Mouse (Mus musculus): ENCODE measurements at regions not wholly inside any gene's neighbourhood (a gene's known extent, or its start where the extent isn't known, plus 50 kb on each side); places are given as distances from the start of the nearest gene placed in this dataset.
A peak's percentile ranks its signal among the peaks of the same experiment; 100 is the strongest.

- no peak overlapping the region for H3K4me3 ChIP-seq (replicated peaks)
- no peaks in the 10 kb centered on the region for H3K36me3 ChIP-seq
- no peak overlapping the region for H3K9ac ChIP-seq (replicated peaks)
- no peak for ATAC-seq (ENCODE audit: insufficient number of reproducible peaks, insufficient read depth, low FRiP score, low TSS enrichment, low read depth)
- H3K27me3 ChIP-seq = no peaks in the 10 kb centered on the region
- H3K9me3 ChIP-seq = no peaks in the 10 kb centered on the region
- 26% methylated on average over 12 of the region's 12 CpGs for WGBS
- H3K27ac ChIP-seq = no peak overlapping the region
- peak overlapping the region; percentile 24; the same call in 1 of the 2 replicates for H3K4me2 ChIP-seq
- H3K4me1 ChIP-seq (replicated peaks) = peaks cover 5% of the 10 kb centered on the region; the same call in 1 of the 2 replicates
Observed at GRCm38 (mm10) chr15:36669748-36670147, 337.8 kb downstream of the Zfp706 start.

GRCm38 (mm10) chr15:36666566-36666965 lies 341.0 kb downstream of the Zfp706 start:
- H3K27ac ChIP-seq = no peak overlapping the region
- peaks cover 6% of the 10 kb centered on the region for H3K4me1 ChIP-seq (replicated peaks)
- no peaks in the 10 kb centered on the region for H3K9me3 ChIP-seq
- no peak overlapping the region for H3K4me3 ChIP-seq (replicated peaks)
- no peak overlapping the region for H3K9ac ChIP-seq (replicated peaks)
- ATAC-seq (ENCODE audit: insufficient number of reproducible peaks, insufficient read depth, low FRiP score, low TSS enrichment, low read depth) = no peak
- no peaks in the 10 kb centered on the region for H3K27me3 ChIP-seq
- H3K4me2 ChIP-seq = no peak overlapping the region
- H3K36me3 ChIP-seq = no peaks in the 10 kb centered on the region
- 45% methylated on average over 3 of the region's 3 CpGs for WGBS

GRCm38 (mm10) chr15:36664391-36664790 lies 343.2 kb downstream of the Zfp706 start:
- 72% methylated on average over 6 of the region's 6 CpGs for WGBS
- no peak overlapping the region for H3K27ac ChIP-seq
- H3K4me2 ChIP-seq = no peak overlapping the region
- H3K9ac ChIP-seq (replicated peaks) = no peak overlapping the region
- H3K9me3 ChIP-seq = no peaks in the 10 kb centered on the region
- ATAC-seq (ENCODE audit: insufficient number of reproducible peaks, insufficient read depth, low FRiP score, low TSS enrichment, low read depth) = no peak
- no peaks in the 10 kb centered on the region for H3K27me3 ChIP-seq
- no peak overlapping the region for H3K4me3 ChIP-seq (replicated peaks)
- H3K4me1 ChIP-seq (replicated peaks) = peaks cover 15% of the 10 kb centered on the region
- H3K36me3 ChIP-seq = no peaks in the 10 kb centered on the region

DNA sequence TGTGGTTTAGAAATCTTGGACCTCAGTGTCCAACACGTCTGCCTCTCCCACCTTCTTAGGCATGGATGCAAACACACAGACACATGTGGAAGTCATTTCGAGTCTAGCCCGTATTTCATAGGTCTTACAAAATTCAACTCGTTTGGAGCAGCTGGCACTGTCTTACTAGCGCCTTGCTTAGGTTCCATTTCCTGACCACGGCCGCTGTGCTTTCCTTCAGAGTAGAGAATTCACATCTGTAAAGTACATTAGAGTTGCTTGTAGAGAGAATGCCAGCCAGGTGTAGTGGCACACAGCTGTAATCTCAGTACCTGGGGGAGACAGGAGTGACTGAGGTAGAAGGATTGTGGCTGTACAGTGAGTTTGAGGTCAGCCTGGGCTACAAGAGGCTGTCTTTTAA lies 346.6 kb downstream of the Zfp706 start:
- H3K4me2 ChIP-seq = 0 out of 2 replicates have a peak overlapping the region, but pooled peaks have one; percentile 8
- peaks cover 18% of the 10 kb centered on the region for H3K4me1 ChIP-seq (replicated peaks)
- no peaks in the 10 kb centered on the region for H3K9me3 ChIP-seq
- no peaks in the 10 kb centered on the region for H3K36me3 ChIP-seq
- no peak overlapping the region for H3K4me3 ChIP-seq (replicated peaks)
- no peak overlapping the region for H3K9ac ChIP-seq (replicated peaks)
- WGBS = 27% methylated on average over 7 of the region's 7 CpGs
- H3K27me3 ChIP-seq = no peaks in the 10 kb centered on the region
- H3K27ac ChIP-seq = peak overlapping the region; percentile 73
- peak; percentile 84 for ATAC-seq (ENCODE audit: insufficient number of reproducible peaks, insufficient read depth, low FRiP score, low TSS enrichment, low read depth)
